Mouse (Mus musculus) common myeloid progenitor, adult 5-6 weeks (primary cell): ENCODE data around the gene Zfp68. TPM values are rescaled to one million over a fixed set of nuclear protein-coding genes. Genes with fewer than 3 reads are reported as not detected.
"Not testable (repeated sequence)": the region's sequence is repeated elsewhere in the genome, so short reads cannot be mapped to it uniquely, and the experiment has no call there.

ENCODE experiments used
- ATAC-seq: replicated peaks from 2 replicates; pipeline ENCODE4 v1.8.0; 2016; ENCODE audit warnings: low read depth, mild to moderate bottlenecking, moderate TSS enrichment, inconsistent platforms; ENCODE audit not compliant: poor library complexity, severe bottlenecking
- total RNA-seq: library from RNA; stranded (forward); fragments of 200-1000, 187-1606 nt; gene quantifications from 2 replicates; pipeline ENCODE4 v1.2.3, GENCODE M21; 2017

The Zfp68 gene
- 63.6 and 89.1 TPM in 2 replicates for total RNA-seq

DNA sequence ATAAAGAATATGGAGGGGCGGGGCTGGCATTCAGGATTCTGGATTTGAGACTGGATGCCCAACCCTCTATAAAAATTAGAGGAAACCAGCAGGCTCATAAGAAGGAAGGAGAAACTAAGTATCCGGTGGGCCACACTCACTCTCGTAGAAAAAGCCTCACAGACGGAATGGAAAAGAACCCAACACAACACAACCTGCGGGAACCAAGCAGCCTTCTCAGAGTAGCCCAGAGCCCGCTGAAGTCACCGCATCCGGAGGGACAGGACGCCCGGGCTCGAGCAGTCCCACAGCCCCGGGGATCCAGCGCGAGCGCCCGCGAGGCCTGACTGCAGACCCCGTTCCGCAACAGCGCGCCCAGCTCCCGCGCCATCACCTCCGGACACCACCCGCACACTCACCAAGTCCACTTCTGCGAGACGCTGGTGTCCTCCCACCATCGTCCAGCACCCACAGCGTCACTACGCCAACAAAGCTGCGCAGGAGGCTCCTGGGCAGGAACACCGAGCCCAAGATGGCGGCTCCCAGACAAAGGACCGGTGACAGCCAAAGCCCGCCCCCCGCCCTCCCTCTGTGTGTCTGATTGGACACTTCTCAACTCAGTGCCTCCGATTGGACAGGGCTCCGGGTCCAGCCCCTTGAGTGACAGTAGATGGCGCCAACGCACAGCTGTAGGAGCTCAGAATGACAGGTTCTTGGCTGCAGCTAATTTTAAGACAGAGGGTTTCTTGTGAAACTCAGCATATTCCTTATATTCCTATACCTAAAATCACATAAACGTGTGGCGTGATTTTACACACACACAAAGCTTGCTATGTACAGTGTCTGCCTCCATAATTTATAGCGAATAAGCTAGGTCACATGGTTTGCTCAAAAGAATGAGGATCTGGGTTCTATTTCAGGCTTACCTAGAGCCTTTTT, at the start of gene Zfp68:
Zfp68 (minus strand) TSS at position 551 of the 918 bp plus-strand sequence.
- ATAC-seq: peak; percentile 85

DNA sequence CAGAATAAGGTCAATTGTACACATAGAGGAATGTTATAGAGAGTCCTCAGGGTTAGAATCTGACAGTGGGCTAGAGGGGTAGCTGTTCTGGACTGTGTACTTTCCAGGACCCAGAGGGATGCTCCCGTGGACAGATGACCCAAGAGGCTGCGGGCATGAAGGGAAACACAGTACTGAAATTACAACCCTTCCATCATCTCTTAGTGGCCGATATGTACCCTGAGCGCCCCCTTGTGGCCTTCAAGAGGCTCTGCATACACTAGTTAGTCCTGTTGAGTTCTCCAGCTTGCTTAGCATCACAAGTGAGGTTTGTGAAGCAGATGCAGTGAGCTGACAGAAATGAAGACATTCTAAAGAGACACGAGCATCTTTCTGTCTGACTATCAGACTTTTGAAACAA, 39.4 kb upstream of the Zfp68 start:
- ATAC-seq: peak; percentile 92

DNA sequence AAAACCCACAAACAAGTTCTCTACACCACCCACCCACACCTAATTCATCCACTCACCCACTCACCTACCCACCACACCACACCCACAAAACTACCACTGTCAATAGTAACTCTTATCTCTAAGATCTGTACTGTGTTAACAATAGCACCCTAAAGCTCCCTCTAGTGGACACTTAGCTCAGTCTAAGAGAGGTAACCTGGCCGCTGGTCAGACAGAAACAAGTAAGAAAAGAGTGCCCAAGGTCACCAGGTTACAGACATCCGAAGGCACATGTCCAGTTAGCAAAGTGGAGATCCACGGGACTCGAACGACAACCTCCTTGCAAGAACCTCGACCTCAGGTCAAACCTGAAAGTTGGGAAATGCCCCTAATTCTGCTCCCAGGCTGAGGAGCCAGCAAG, 38.3 kb upstream of the Zfp68 start:
- peak; percentile 69 for ATAC-seq

DNA sequence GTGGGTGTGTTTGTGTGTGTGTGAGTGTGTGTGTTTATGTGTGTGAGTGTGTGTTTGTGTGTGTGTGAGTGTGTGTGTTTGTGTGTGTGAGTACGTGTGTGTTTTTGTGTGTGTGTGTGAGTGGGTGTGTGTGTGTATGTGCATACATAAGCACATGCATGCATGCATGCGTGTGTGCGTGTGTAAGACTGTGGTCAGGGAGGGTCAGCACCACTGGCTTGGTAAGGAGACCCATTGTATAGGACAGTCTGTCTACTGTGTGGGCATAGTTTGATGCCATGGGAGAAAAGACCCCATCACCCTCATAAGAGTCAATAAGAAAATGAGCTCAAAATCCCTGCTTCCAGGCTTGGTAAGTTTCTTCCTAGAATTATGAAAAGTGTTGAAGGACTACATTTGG, 37.8 kb upstream of the Zfp68 start:
- ATAC-seq: no peak

DNA sequence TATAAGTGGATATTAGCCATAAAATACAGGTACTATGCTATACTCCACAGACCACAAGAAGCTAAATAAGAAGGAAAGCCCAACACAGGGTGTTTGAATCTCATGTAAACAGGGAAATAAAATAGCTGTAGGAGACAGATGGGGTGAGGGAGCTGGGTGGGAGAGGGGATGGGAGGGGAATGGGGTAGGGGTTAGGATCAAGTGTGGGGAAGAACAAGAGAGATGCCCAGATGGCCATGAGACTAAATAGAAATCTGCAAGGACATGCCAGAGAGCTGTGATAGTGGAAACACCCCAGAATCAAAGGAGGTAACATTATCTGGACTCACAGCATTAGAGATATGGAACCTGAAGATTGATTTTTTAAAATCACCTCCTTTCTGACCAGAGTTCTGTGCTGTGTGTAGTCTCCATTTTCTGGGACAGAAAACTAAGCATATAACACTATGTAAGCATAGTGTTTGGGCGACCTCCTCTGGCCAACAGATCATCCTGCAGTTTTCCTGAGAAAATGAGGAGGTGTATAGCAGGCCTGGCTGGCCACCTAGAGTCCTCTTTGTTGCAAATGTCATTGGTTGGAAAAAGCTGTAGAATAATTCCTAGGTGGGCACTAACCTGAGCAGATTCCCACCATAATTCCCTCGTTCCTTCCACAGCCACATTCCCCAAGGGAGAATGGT, 37.1 kb upstream of the Zfp68 start:
- peak; percentile 84 for ATAC-seq

DNA sequence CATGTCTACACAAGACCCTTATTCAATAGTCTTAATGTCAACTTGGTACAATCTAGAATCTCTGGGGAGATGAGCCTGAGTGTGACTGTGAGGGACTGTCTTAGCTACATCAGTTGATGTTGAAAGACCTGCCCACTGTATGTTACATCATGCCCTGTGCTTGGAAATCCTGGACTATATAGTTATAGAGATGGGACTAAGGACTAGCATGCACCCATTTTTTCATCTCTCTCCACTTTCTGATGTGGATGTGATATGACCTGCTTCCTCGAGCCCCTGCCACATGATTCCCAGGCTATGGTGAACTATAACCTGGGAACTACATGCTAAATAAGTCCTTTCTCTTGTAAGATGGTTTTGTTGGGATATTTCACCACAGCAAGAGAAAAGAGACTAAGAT, 33.4 kb upstream of the Zfp68 start:
- ATAC-seq: no peak

DNA sequence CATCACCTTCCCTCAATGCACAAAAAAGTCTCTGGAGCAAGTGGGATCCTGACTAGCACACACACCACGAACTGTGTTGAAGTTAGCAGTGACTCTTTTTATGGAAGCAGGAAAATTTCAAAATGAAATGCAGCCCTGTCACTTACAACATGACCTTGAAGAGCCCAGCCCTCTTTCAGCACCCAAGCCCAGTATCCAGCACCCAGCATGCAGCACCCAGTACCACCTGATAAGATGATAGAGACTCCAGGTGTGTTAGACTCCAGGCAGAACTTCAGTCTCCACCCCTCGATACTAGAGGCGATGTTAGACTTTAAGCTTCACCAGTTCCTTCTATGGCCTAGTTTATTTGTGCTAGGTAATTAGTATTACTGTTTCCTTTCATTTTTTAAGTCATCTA, 22.2 kb upstream of the Zfp68 start:
- no peak for ATAC-seq

DNA sequence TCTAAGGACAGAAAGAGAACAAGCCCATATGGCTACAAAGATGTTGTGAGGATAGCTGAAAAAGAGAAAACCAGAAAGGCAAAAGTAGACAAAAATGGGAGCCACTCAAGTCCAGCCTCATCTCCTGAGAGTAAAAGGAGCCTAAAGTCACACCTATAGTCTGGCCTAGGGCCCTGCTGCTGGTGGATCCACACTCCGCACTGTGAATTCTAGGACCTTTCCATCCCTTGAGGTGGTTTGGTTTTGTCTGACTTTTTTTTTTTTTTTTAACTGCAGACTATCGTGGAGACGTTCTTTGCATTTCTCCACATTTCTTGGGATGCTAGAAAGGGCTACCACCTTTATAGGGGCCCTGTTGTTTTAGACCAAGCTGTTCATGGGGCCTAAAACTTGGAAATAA, 21.5 kb upstream of the Zfp68 start:
- no peak for ATAC-seq

DNA sequence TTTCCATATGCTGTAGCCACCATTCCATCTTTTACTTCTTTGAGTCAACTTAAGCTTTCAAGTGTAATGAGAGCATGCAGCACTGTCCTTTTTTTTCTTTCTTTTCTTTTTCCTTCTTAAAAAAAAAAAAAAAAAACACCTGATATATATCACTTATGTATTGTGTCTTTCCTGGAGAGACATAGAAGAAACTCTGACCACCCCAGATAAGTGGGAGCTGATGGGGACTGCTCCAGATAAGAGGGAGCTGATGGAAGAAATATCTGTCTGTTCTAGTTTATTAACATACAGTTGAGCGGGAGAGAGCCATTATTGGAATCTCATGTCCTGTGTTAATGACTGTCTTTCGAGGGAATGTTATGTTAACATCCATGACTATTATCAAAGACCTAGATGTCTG, 16.9 kb upstream of the Zfp68 start:
- ATAC-seq: no peak

DNA sequence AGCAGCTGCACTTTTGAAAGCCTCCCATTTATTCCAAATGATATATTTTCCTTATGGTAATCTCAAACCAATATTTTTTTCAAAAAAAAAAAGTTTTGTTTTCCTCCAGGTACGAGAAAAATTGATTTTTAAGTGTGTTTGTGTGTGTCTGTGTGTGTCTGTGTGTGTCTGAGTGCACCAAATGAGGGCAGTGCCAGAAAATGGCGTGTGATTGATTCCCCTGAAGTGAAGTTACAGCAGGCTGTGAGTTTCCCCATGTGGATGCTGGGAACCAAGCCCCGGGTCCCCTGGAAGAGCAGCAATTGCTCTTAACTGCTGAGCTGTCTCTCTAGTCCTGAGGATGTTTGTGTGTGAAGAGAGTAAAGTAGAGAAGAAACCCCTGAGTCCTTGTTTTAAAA, 3.9 kb upstream of the Zfp68 start:
- no peak for ATAC-seq

DNA sequence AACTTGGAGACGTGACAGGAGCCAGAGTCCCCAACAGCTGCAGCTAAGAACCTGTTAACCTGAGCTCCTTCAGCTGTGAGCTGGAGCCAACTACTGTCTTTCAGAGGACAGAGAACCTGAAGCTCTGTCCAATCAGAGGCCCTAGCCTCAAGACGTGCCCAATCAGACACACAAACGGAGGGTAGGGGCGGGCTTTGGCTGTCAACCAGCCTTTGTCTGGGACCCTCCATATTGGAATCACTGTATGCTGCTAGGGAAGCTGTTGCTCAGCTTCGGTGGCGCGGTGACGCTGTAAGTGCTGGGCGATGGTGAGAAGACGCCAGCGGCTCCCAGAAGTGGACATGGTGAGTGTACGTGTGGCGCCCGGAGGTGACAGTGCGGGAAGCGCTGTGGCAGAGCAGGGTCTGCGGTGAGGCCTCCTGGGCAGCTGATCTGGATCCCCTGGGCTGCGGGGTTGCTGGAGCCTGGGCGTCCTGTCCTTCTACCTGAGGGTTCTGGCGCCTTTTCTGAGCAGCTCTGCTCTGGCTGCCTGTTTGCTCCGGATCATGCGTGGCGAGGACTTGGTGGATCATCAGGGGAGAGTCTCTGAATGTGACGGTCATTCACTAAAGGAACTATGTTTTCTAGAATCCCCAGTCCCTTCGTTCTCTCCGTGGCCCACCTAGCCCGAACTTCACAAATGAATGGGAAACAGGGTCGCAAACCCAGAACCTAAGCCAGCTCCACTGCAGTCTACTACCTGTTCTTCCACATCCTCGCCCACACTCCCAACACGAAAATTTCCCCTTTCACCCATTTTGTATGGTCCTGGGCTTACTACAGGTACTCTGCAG, 3.3 kb upstream of the Zfp68 start, which contains the start of gene A430033K04Rik:
A430033K04Rik (plus strand) TSS at position 215 of the 833 bp plus-strand sequence.
- peak; percentile 91 for ATAC-seq

DNA sequence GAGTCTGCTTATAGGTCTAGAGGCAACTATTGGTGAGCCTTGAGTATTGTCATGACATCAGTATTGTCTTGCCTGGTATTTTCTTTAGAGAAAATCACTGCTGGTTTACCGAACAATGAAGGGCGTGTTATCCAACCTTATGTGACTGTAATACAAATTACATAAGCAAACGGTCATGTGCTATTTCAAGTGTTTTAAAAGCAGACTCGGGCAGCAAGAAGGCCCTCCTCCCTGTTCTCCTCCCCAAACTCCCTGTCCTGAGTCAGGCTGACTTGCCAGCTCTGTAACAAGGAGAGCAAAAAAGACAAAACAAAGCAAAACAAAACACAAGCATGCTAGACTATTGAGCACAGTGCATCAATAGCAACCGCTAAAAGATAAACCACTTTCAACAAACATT, 1.3 kb upstream of the Zfp68 start:
- no peak for ATAC-seq

DNA sequence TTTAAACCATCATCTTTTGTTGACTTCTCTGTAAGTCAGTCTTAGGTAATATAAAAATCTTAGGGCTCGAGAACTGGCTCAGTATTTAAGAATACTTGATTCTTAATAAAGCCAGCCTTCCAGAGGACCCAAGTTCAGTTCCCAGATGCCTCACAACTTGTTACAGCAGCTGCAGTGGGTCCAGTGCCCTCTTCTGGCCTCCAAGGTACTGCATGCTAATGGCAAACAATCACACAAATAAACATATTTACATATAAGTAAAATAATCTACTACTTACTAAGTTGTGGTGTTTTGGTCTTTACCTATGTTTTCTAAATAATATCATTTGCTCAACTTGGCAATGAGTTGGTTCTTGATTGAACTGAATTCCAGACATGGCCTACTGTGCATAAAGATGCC, 1.2 kb downstream of the Zfp68 start:
- no peak for ATAC-seq

DNA sequence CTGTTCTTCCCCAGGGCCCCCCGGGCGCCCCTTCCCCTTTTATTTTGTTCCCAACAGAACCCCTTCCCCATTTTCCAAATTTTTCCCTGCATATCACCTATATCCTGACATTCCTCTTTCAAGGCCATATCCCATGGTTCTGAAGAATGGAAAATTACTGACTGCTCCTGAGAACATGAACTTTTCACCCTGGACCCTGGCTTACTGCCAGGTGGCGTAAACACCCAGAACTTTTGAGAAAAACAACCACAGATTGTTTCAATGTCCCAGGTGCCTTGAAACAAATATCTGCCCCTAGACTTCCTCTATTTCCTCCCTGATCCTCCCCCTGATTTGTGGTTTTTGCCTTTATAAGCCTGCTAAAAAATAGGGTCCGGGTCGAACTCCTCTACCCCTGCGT, 32.2 kb downstream of the Zfp68 start:
- ATAC-seq: no peak

DNA sequence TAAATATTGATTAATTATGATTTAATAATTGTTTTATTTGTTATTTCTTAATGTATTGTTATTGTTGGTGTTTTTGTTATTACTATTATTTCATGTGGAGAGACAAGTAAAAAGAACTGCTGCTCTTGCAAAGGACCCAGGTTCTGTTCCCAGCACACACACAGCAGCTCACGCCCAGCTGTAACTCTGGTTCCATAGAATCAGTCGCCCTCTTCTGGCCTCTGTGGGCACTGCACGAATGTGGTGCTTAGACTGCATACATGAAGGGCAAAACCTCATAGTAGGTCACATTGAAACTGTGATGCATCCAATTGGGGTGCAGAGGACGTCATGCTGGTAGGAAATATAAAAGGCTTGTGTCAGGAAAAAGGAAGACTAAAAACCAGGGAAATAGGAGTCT, 47.9 kb downstream of the Zfp68 start:
- ATAC-seq: 0 out of 2 replicates have a peak, but pooled peaks have one; percentile 56

DNA sequence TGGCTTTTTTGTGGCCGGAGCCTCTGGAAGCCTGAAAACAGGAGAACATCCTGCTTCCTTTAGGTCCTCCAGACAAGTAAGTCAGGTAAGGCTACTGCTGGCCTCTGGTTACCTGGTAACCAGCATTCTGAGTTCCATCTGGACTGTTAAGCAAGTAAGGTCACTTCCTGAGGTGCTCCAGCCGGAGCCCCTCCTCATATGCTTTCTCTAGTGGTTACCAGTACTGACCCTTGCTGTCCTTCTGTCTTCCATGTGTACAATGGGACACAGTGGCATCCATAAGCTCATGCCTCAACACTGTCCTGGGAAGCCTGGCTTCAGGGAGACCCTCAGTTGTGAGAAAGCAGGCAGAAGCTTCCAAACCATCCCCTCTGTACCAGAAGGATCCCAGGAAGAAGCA, 54.9 kb downstream of the Zfp68 start, which contains the start of gene 1700123K08Rik:
1700123K08Rik (minus strand) TSS at position 101 of the 400 bp plus-strand sequence.
- ATAC-seq: not testable (repeated sequence)
